Mouse (Mus musculus): ENCODE data around the gene Ctrc.

GRCm38 (mm10) chr4:141769501-141770160 is 76.5 kb downstream of the Ctrc start:
- TF ChIP-seq CTCF (IDR thresholded peaks at IDR 0.05; ENCODE audit: insufficient read depth, low read depth, low read length) (no peak), POLR2A (IDR thresholded peaks at IDR 0.05; ENCODE audit: insufficient read depth, low read depth, low read length) (no peak)

Measured in olfactory bulb, adult 2 months (tissue).